Mouse (Mus musculus) layer of hippocampus, adult 11-12 months (tissue): Measurements from ENCODE around the gene Ncor2.

Experiments used
- DNase-seq: peaks from one replicate; pipeline ENCODE4 v3.0.0; 2022; ENCODE audit warnings: low spot score

Gene Ncor2

GRCm38 (mm10) chr5:125170107-125170842, 8.7 kb downstream of the Ncor2 start:
- no peak for DNase-seq

- no peak for DNase-seq
Measured at GRCm38 (mm10) chr5:125168101-125168500, 10.9 kb downstream of the Ncor2 start.

GRCm38 (mm10) chr5:125167524-125167923, 11.5 kb downstream of the Ncor2 start:
- DNase-seq = no peak

- DNase-seq = no peak
Measured at GRCm38 (mm10) chr5:125165993-125166392, 13.0 kb downstream of the Ncor2 start.

- DNase-seq = no peak
Measured at GRCm38 (mm10) chr5:125164465-125165167, 14.4 kb downstream of the Ncor2 start.

- DNase-seq = no peak
Measured at GRCm38 (mm10) chr5:125163441-125164050, 15.5 kb downstream of the Ncor2 start.

- no peak for DNase-seq
Measured at GRCm38 (mm10) chr5:125162461-125162860, 16.6 kb downstream of the Ncor2 start.

- DNase-seq = no peak
Measured at GRCm38 (mm10) chr5:125159804-125160405, 19.1 kb downstream of the Ncor2 start.

GRCm38 (mm10) chr5:125159293-125159692, 19.7 kb downstream of the Ncor2 start:
- DNase-seq = peak; percentile 69

- no peak for DNase-seq
Measured at GRCm38 (mm10) chr5:125158232-125158961, 20.6 kb downstream of the Ncor2 start.

- no peak for DNase-seq
Measured at GRCm38 (mm10) chr5:125157375-125158033, 21.5 kb downstream of the Ncor2 start.

GRCm38 (mm10) chr5:125156418-125157205, 22.4 kb downstream of the Ncor2 start:
- no peak for DNase-seq

GRCm38 (mm10) chr5:125155451-125155850, 23.6 kb downstream of the Ncor2 start:
- DNase-seq = no peak

- peak; percentile 75 for DNase-seq
Measured at GRCm38 (mm10) chr5:125154989-125155388, 24.0 kb downstream of the Ncor2 start.

- DNase-seq = no peak
Measured at GRCm38 (mm10) chr5:125154178-125154577, 24.8 kb downstream of the Ncor2 start.

- no peak for DNase-seq
Measured at GRCm38 (mm10) chr5:125153201-125153816, 25.7 kb downstream of the Ncor2 start.

- DNase-seq = no peak
Measured at GRCm38 (mm10) chr5:125151872-125152534, 27.0 kb downstream of the Ncor2 start.

GRCm38 (mm10) chr5:125150951-125151564, 28.0 kb downstream of the Ncor2 start:
- DNase-seq = no peak

GRCm38 (mm10) chr5:125149142-125149541, 29.9 kb downstream of the Ncor2 start:
- no peak for DNase-seq
